Mouse (Mus musculus) C2C12 (cell line): Measurements from ENCODE around the gene Slc8b1.

Experiments
- CEBPB ChIP-seq: IDR thresholded peaks from one replicate; pipeline ENCODE4 v1.6.1; 2011; ENCODE audit warnings: low read depth, mild to moderate bottlenecking, control low read depth, moderate library complexity
- CTCF ChIP-seq: IDR thresholded peaks from one replicate; pipeline ENCODE4 v1.5.1; 2011; ENCODE audit not compliant: control insufficient read depth, insufficient read depth, insufficient read length
- FOSL1 ChIP-seq: IDR thresholded peaks from one replicate; pipeline ENCODE4 v1.8.0; 2011; ENCODE audit warnings: mild to moderate bottlenecking, low read length; ENCODE audit not compliant: poor library complexity, insufficient read depth, severe bottlenecking

- no peak for TF ChIP-seq CTCF
- no peak for TF ChIP-seq CEBPB
- TF ChIP-seq FOSL1, result no peak
These were observed 37.4 kb downstream of the Slc8b1 start for GRCm38 (mm10) chr5:120548236-120548850.
